Comparison of ENCODE assay signal across 8 mouse cellular contexts in the genomic region with DNA sequence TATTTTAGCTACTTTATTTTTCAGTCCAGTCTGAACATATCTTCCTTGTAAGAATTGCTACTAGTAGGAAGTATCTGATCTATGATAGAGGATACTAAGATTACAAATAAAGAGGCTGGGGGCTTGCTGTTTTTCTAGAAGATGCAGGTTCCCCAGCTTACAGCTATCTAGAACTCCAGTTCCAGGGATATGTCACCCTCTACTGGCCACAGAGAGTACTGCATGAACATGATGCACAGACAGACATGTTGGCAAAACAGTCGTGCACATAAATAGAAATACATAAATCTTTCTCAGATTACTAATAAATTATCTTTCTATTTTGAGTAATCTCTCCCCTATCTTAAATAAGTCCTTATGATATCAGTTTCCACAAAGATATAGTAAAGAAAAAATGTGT. TPM values are rescaled to one million over a fixed set of nuclear protein-coding genes. Genes with fewer than 3 reads are reported as not detected.
DNase-seq lines count a peak whose midpoint lies in the region; ATAC-seq and TF ChIP-seq lines count a peak whose summit lies in the region.

No protein-coding gene starts in this region.

- H3K4me2 ChIP-seq in heart, embryonic 11.5 days = no peak overlapping the region

- no peaks in the 10 kb centered on the region for H3K36me3 ChIP-seq in heart, embryonic 11.5 days (ENCODE audit: control insufficient read depth, insufficient read depth, low read length)
- H3K36me3 ChIP-seq in ES-E14 (ENCODE audit: control insufficient read depth, insufficient read depth, low read length, poor library complexity, severe bottlenecking) = no peaks in the 10 kb centered on the region

- no peak overlapping the region for H3K27ac ChIP-seq in heart, embryonic 11.5 days (ENCODE audit: low read depth, low read length)
- no peak overlapping the region for H3K27ac ChIP-seq in ES-E14 (ENCODE audit: insufficient read depth, low read depth, low read length, poor library complexity, severe bottlenecking)

- WGBS in heart, embryonic 11.5 days (ENCODE audit: insufficient replicate concordance) = 14% methylated on average over 1 of the region's 1 CpGs

- no peak for ATAC-seq in heart, embryonic 11.5 days (replicated peaks; ENCODE audit: insufficient number of reproducible peaks, low FRiP score, low TSS enrichment)
- peak; percentile 63; the same call in 1 of the 2 replicates for ATAC-seq in megakaryocyte, adult 5-6 weeks (ENCODE audit: poor library complexity, severe bottlenecking)

- peak; percentile 54 to 89 for DNase-seq in heart, adult 18-20 months
- DNase-seq in ES-E14 (ENCODE audit: low read depth, low spot score) = peak; percentile 40
- DNase-seq in cerebellum, adult 11-12 months = peak; percentile 38
- DNase-seq in gastrocnemius, postnatal 10 days = peak; percentile 74
- peak; percentile 80 to 81 for DNase-seq in layer of hippocampus, postnatal 10 days (ENCODE audit: low spot score in 2 of 2)
- peak; percentile 47 to 53 for DNase-seq in spleen, postnatal 36 days (ENCODE audit: low spot score in 2 of 2)

- no peaks in the 10 kb centered on the region for H3K9me3 ChIP-seq in heart, embryonic 11.5 days (replicated peaks; ENCODE audit: control insufficient read depth, low read length)
- H3K9me3 ChIP-seq in ES-E14 (ENCODE audit: control insufficient read depth, insufficient read depth, low read depth, low read length) = no peaks in the 10 kb centered on the region

- H3K9ac ChIP-seq in heart, embryonic 11.5 days (ENCODE audit: low read depth, low read length) = no peak overlapping the region
- H3K9ac ChIP-seq in ES-E14 (ENCODE audit: insufficient read depth, low read depth, low read length, poor library complexity, severe bottlenecking) = no peak overlapping the region

- in situ Hi-C loops in ES-E14 (cut with MboI; ENCODE audit: low sequenced_read_pairs in 2 of 2, unreplicated experiment in 2 of 2) = loop anchor here in 1 of 2 experiments (10.0 kb wide), 1 partner anchor 65 kb away; no protein-coding TSS in a partner anchor

- no peaks in the 10 kb centered on the region for H3K27me3 ChIP-seq in heart, embryonic 11.5 days (ENCODE audit: control insufficient read depth, insufficient read depth, low read length)

- no peaks in the 10 kb centered on the region for H3K4me1 ChIP-seq in heart, embryonic 11.5 days (ENCODE audit: control insufficient read depth, insufficient read depth, low read length)
- no peaks in the 10 kb centered on the region for H3K4me1 ChIP-seq in ES-E14 (ENCODE audit: control insufficient read depth in 2 of 2, insufficient read depth in 2 of 2, low read length in 2 of 2, poor library complexity in 1 of 2)

- H3K4me3 ChIP-seq in heart, embryonic 11.5 days (ENCODE audit: low read depth, low read length) = no peak overlapping the region
- no peak overlapping the region for H3K4me3 ChIP-seq in ES-E14 (ENCODE audit: insufficient read depth in 1 of 2, low read depth in 1 of 2, low read length in 2 of 2, poor library complexity in 1 of 2, severe bottlenecking in 1 of 2)

TF ChIP-seq in ES-E14, 5 proteins besides CTCF, POLR2A, EP300 and RAD21:
- TF ChIP-seq CHD2 (IDR thresholded peaks at IDR 0.05; ENCODE audit: low read depth, low read length) (no peak), ZC3H11A (IDR thresholded peaks at IDR 0.05; ENCODE audit: borderline replicate concordance, low read depth, low read length) (peak; percentile 54; the same call in 1 of the 2 replicates)

RNA-seq across cellular contexts. Expression of a gene that starts 34.8 kb away (rescaled TPM):
- total RNA-seq in heart, adult 18-20 months (2021) = not detected
- polyA plus RNA-seq in heart, embryonic 11.5 days (2014; fragmentation: Nextera tagmentation; extraction: Ambion mirVana) = not detected in 2 replicates
- total RNA-seq in ES-E14 (2012; rRNA removed) = not detected in 2 replicates
- not detected for total RNA-seq in gastrocnemius, postnatal 10 days (2021)
- total RNA-seq in layer of hippocampus, postnatal 10 days (2021) = not detected
- total RNA-seq in megakaryocyte, adult 5-6 weeks (2015) = not detected in 2 replicates
- not detected in 2 replicates for total RNA-seq in megakaryocyte, adult 5-6 weeks (2017)

RNA-seq across cellular contexts. Expression of a gene that starts 35.1 kb away (rescaled TPM):
- total RNA-seq in heart, adult 18-20 months (2021) = 1 to 10 TPM; 3.0 to 5.2 TPM
- 20.0 and 21.2 TPM in 2 replicates for polyA plus RNA-seq in heart, embryonic 11.5 days (2014; fragmentation: Nextera tagmentation; extraction: Ambion mirVana)
- total RNA-seq in ES-E14 (2012; rRNA removed) = 7.8 and 10.7 TPM in 2 replicates
- total RNA-seq in gastrocnemius, postnatal 10 days (2021) = 10 to 100 TPM in 1 of 2 experiments, 1 to 10 TPM in 1; 8.9 to 13.4 TPM
- total RNA-seq in layer of hippocampus, postnatal 10 days (2021) = 10 to 100 TPM; 26.6 to 31.3 TPM
- 155 and 175 TPM in 2 replicates for total RNA-seq in megakaryocyte, adult 5-6 weeks (2015)
- 106 and 114 TPM in 2 replicates for total RNA-seq in megakaryocyte, adult 5-6 weeks (2017)

RNA-seq across cellular contexts. Expression of a gene that starts 42.0 kb away (rescaled TPM):
- total RNA-seq in heart, adult 18-20 months (2021) = not detected
- 1.5 and 1.9 TPM in 2 replicates for polyA plus RNA-seq in heart, embryonic 11.5 days (2014; fragmentation: Nextera tagmentation; extraction: Ambion mirVana)
- 1.7 TPM in 1 of 2 replicates, not detected in the other for total RNA-seq in ES-E14 (2012; rRNA removed)
- not detected for total RNA-seq in gastrocnemius, postnatal 10 days (2021)
- total RNA-seq in layer of hippocampus, postnatal 10 days (2021) = not detected
- total RNA-seq in megakaryocyte, adult 5-6 weeks (2015) = not detected in 2 replicates
- total RNA-seq in megakaryocyte, adult 5-6 weeks (2017) = 42.8 and 90.9 TPM in 2 replicates

RNA-seq across cellular contexts. Expression of a gene that starts 59.6 kb away (rescaled TPM):
- not detected for total RNA-seq in heart, adult 18-20 months (2021)
- not detected in 2 replicates for polyA plus RNA-seq in heart, embryonic 11.5 days (2014; fragmentation: Nextera tagmentation; extraction: Ambion mirVana)
- total RNA-seq in ES-E14 (2012; rRNA removed) = 0.54 TPM in 1 of 2 replicates, not detected in the other
- not detected for total RNA-seq in gastrocnemius, postnatal 10 days (2021)
- not detected for total RNA-seq in layer of hippocampus, postnatal 10 days (2021)
- 0.36 TPM in 1 of 2 replicates, not detected in the other for total RNA-seq in megakaryocyte, adult 5-6 weeks (2015)
- not detected in 2 replicates for total RNA-seq in megakaryocyte, adult 5-6 weeks (2017)
